Mouse (Mus musculus): Measurements from ENCODE around the gene Trio.

Trio gene

GRCm38 (mm10) chr15:27991066-27991701, 34.5 kb downstream of the Trio start:
- no peak for DNase-seq

- DNase-seq, result no peak
These were observed 37.7 kb downstream of the Trio start for GRCm38 (mm10) chr15:27987979-27988378.

- no peak for DNase-seq
These were observed 40.8 kb downstream of the Trio start for GRCm38 (mm10) chr15:27984881-27985280.

GRCm38 (mm10) chr15:27981764-27982500, 43.7 kb downstream of the Trio start:
- DNase-seq, result no peak

GRCm38 (mm10) chr15:27981258-27981657, 44.4 kb downstream of the Trio start:
- no peak for DNase-seq

- no peak for DNase-seq
These were observed 45.2 kb downstream of the Trio start for GRCm38 (mm10) chr15:27980436-27980835.

- no peak for DNase-seq
These were observed 48.7 kb downstream of the Trio start for GRCm38 (mm10) chr15:27976950-27977349.

GRCm38 (mm10) chr15:27976366-27976765, 49.3 kb downstream of the Trio start:
- no peak for DNase-seq

GRCm38 (mm10) chr15:27974637-27975036, 51.0 kb downstream of the Trio start:
- DNase-seq, result no peak

- DNase-seq, result no peak
These were observed 57.5 kb downstream of the Trio start for GRCm38 (mm10) chr15:27968183-27968582.

- no peak for DNase-seq
These were observed 58.3 kb downstream of the Trio start for GRCm38 (mm10) chr15:27967128-27967876.

GRCm38 (mm10) chr15:27964877-27965276, 60.8 kb downstream of the Trio start:
- no peak for DNase-seq

- DNase-seq, result no peak
These were observed 62.1 kb downstream of the Trio start for GRCm38 (mm10) chr15:27963506-27963905.

GRCm38 (mm10) chr15:27960642-27961041, 65.0 kb downstream of the Trio start:
- no peak for DNase-seq

- no peak for DNase-seq
These were observed 67.8 kb downstream of the Trio start for GRCm38 (mm10) chr15:27957867-27958266.

- DNase-seq, result no peak
These were observed 70.0 kb downstream of the Trio start for GRCm38 (mm10) chr15:27955614-27956013.

GRCm38 (mm10) chr15:27954356-27954755, 71.3 kb downstream of the Trio start:
- DNase-seq, result no peak

GRCm38 (mm10) chr15:27953570-27953969, 72.1 kb downstream of the Trio start:
- no peak for DNase-seq

- no peak for DNase-seq
These were observed 74.5 kb downstream of the Trio start for GRCm38 (mm10) chr15:27951195-27951594.

GRCm38 (mm10) chr15:27949196-27949595, 76.5 kb downstream of the Trio start:
- DNase-seq, result no peak

- DNase-seq, result no peak
These were observed 77.8 kb downstream of the Trio start for GRCm38 (mm10) chr15:27947880-27948279.

GRCm38 (mm10) chr15:27945570-27945969, 80.1 kb downstream of the Trio start:
- no peak for DNase-seq

- no peak for DNase-seq
These were observed 80.8 kb downstream of the Trio start for GRCm38 (mm10) chr15:27944898-27945297.
